Mouse (Mus musculus): ENCODE measurements around the gene Prl2b1.

Gene Prl2b1

GRCm38 (mm10) chr13:27390746-27391145, at the start of gene Prl2b1:
Gene Prl2b1 (minus strand): TSS chr13:27390846.
- no peak for DNase-seq

GRCm38 (mm10) chr13:27438588-27438987, 47.9 kb upstream of the Prl2b1 start, which contains the start of gene Prl8a6:
Gene Prl8a6 (minus strand): TSS chr13:27438688.
- no peak for DNase-seq

- DNase-seq: no peak
Measured at GRCm38 (mm10) chr13:27433159-27433558, 42.5 kb upstream of the Prl2b1 start.

- DNase-seq: no peak
Measured at GRCm38 (mm10) chr13:27413640-27414039, 23.0 kb upstream of the Prl2b1 start.

- no peak for DNase-seq
Measured at GRCm38 (mm10) chr13:27399061-27399724, 8.5 kb upstream of the Prl2b1 start.

GRCm38 (mm10) chr13:27345373-27345772, 45.3 kb downstream of the Prl2b1 start, which contains the start of gene Prl8a2:
Gene Prl8a2 (plus strand): TSS chr13:27345673.
- no peak for DNase-seq

- no peak for DNase-seq
Measured at GRCm38 (mm10) chr13:27342733-27343275, 47.8 kb downstream of the Prl2b1 start.

GRCm38 (mm10) chr13:27334989-27335388, 55.7 kb downstream of the Prl2b1 start:
- no peak for DNase-seq
